Mouse (Mus musculus) 416B (cell line): ENCODE results near the gene Kctd2.

Source experiments
- DNase-seq: peaks from one replicate; pipeline ENCODE4 v3.0.0; 2011; ENCODE audit warnings: low read depth

Kctd2 gene

DNA sequence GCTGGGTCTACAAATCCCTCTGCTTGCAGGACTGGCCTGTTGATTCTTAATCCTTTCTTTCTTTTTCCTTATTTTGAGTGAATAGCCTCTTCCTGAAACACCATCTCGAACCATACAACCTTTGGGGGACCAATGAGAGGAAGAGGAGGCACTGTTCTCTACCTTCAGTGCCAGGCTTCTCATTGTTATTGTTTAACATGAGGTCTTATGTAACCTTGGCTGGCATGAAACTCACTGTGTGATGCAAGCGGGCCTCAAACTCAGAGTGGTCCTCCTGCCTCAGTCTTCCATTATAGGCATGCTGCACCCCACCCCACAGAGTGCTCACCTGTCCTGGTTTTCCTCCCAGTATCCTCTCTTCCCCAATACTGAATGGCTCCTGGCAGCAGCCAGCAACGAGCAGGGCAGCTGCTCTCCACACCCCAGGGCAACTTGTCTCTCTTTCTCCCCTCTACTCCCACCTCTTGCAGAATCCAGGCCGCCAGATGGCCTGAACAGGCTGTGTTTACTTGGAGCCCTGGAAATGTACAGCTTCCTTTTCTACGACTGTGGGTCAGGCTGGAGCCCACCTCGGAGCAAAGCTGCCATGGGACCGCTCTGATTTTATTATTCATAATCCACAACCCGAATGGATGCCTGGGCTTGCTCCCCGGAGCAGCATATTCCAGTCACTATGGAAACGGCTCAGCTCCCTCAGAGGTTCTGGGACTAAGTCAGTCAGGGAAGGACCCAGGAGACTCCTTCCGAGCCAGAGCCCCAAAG lies 19.1 kb upstream of the Kctd2 start:
- DNase-seq = no peak

GRCm38 (mm10) chr11:115403338-115404124 lies 16.4 kb upstream of the Kctd2 start, which contains the start of gene Mrpl58:
Gene Mrpl58, plus strand, starts transcription at chr11:115403752.
- DNase-seq = peak; percentile 89

- no peak for DNase-seq
These were observed 14.2 kb upstream of the Kctd2 start for GRCm38 (mm10) chr11:115405723-115406122.

DNA sequence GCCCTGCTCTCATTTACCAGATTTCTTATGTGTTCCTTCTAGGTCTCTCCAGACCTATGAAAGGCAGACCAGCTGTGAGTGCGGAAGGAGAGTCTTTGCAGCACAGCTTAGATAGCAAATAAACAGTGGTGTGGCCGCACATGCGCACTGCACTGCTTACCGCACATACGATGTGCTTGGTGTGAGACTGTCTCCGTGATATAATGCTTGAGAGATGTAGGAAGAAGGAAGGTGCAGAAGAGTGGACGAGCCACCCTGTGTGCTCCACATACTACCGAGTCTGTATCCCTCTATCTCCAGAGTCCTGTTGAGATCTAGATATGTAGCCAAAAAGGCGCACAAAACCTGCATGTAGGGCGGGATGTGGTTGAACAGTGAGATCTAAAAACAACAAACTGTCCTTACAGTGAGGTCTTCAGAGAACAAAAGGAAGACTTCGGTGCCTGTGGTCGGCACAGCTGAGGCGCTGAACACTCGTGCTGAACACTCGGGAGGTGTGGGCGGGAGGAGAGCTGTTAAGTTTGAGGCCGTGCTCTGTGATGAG lies 13.0 kb upstream of the Kctd2 start:
- no peak for DNase-seq

DNA sequence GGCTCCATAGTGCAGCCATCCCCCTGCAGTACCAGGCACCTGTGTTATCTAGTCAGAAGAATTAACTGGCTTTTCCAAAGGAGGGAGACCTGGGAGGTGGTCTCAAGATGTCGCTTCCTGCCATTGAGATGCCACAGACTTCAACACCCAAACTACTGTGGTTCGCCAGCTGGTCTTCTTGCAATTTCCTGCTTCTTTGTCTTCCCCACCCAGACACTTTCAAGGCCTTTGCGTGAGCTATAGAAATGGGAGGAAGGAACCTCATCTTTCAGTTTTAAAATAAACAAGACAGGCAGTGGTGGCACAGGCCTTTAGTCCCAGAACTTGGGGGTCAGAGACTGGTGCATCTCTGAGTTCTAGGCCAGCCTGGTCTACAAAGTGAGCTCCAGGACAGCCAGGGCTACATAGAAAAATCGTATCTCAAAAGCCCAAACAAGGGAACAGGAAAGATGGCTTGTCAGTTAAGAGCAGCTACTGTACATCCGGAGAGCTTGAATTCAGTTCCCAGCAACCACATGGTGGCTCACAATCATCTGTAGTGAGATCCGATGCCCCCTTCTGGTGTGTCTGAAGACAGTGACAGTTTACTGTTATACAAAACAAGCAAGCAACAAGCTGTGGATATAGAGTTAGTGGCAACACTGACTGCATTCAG lies 11.5 kb upstream of the Kctd2 start:
- peak; percentile 64 for DNase-seq

- no peak for DNase-seq
These were observed 10.4 kb upstream of the Kctd2 start for GRCm38 (mm10) chr11:115409556-115409955.

- DNase-seq = peak; percentile 31
These were observed 635 bp downstream of the Kctd2 start for GRCm38 (mm10) chr11:115420336-115421190.

DNA sequence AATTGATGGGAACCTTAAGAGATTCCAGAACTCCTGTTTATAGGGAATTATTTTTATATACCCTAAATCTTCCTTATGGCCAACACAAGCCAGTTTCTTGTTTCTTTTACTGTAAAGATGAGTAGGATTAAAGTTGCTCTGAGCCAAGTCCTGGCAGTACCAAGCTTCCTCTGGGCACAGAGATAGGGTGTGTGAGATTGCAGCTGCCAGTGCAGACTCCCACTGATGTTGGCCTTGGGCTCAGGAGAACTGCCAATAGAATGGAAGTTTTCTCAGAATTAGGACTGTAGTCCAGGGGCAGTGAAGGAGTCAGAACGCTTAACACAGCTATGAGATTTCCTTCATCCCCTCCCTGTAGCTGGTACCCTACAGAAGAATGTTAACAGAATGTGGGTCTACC lies 1.4 kb downstream of the Kctd2 start:
- no peak for DNase-seq

- DNase-seq = no peak
These were observed 2.0 kb downstream of the Kctd2 start for GRCm38 (mm10) chr11:115421972-115422371.

DNA sequence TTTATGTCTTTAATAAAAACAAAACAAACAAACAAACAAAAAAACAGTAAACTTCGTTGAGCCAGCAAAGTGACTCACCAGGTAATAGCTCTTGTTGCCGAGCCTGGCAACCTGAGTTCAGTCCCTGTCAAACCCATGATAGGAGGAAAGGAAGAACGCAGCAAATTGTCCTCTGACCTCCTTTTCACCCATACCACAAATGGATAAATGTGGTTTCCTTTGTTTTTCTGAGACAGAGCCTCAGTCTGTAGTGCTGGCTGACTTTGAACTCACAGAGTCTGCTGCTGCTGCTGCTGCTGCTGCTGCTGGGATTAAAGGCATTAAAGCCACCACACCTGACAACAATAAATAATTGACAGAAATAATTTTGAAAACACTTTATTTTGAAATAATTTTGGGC lies 3.2 kb downstream of the Kctd2 start:
- DNase-seq = no peak

DNA sequence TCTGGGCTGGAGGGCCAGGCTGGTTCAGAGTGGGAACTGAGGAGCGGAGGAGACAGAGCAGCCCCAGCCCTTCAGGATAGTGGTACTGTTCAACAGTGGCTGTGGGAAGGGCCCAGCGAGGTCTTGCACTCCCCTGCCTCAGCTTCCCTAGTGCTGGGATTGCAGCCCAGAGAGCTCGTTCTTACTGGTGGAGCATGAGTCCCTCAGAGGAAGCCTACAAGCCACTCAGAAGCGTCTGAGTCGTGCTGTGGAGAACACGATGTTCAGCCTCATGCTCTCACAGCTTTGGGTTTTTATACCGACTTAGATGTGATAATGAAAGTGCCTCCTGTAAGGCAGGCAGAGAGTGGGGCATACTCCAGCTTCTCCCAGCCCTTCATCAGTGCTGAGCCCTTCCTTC lies 4.7 kb downstream of the Kctd2 start:
- no peak for DNase-seq

DNA sequence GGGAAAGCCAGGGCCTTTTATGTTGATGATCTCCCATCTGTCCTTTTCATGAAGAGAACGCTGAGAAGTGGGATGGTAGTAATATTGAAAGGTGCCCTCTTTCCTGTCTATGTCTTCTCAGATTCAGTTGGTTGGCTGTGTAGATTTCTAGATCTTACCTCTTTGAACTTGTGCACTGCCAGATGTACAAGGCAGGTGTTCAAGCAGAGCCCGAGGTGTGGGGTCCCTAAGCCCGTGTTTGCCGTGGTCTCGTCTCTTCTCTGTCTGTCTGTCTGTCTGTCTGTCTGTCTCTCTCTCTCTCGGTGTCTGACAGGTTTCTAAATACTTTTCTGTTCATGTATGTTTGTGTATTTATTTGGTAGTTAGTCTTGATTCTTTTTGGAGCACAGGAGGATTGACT lies 5.7 kb downstream of the Kctd2 start:
- no peak for DNase-seq

DNA sequence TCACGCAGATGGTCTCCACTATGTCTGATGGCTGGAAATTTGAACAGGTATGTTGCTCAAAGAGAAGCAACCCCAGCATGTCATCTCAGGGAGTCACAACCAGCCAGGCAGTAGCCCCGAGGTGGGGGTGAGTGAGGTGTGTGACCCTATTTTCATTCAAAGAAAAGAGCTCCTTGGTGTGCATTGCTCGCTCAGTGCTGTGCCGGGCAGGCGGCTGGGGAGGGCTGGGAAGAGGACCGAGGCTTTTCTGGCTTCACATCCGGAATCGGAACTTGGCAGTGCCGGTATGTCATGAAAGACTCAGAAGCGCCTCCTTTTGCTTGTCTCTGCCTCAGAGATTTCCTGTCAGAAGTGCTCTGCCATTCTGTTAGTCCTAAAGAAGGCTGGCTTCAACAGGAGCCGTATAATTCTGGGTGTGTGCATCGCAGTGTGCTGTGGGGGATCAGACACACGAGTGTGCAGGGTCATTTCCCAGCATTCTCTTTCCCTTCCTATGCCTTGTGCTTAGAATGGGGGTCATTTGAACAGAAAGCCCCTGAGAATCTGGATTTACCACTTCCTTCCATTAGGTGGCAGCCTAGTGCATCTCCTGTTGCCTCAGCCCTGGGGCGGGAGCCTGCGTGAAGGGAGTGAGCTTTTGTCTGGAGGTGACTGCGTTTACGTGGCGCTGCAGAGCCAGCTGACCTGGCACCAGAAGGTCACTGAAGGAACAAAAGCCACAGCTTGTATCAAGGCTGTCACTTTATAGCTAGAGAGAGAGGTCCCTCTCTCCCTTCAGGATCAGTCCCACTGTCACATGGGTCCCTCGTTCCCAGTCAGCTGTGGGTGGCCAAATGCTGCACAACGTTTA lies 7.8 kb downstream of the Kctd2 start:
- DNase-seq = peak; percentile 66

GRCm38 (mm10) chr11:115429307-115429706 lies 9.4 kb downstream of the Kctd2 start:
- no peak for DNase-seq

- DNase-seq = no peak
These were observed 10.6 kb downstream of the Kctd2 start for GRCm38 (mm10) chr11:115430561-115430960.

DNA sequence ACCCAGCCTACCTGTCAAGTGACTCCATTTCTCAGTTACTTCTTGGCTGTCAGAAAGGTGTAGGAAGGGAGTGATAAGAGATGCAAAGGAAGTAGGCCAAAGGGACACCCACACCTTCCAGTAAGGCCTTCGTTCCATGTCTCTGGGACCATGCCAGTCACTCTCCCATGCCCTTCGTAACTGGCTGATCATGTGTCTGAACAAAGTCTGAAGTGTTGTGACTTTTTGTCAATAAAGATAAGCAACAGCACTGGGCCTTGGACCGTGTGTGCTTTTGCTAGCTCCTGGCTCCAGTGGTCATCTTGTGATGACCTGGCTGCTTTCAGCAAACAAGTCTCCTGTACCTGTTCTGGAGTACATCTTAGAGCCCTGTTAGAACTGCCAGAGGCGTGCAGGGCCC lies 12.9 kb downstream of the Kctd2 start:
- no peak for DNase-seq

DNA sequence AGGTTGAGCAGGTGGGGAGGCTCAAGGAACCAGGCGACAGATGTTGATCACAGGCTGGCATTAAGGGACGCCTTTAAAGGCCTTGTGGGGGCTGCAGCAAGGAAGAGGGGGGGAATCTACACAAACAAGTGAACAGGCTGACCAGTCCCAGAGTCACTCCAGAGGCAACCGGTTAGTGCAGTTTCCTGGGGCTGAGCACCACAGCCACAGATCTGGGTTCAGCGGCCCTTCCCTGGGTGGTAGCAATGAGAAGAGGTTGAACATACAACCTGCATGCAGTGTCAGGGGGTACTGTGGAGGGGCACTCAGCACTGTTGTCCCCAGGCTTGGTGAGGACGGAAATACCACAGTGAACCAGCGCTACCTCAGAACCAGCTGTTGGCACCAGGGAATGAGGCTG lies 13.4 kb downstream of the Kctd2 start:
- no peak for DNase-seq

DNA sequence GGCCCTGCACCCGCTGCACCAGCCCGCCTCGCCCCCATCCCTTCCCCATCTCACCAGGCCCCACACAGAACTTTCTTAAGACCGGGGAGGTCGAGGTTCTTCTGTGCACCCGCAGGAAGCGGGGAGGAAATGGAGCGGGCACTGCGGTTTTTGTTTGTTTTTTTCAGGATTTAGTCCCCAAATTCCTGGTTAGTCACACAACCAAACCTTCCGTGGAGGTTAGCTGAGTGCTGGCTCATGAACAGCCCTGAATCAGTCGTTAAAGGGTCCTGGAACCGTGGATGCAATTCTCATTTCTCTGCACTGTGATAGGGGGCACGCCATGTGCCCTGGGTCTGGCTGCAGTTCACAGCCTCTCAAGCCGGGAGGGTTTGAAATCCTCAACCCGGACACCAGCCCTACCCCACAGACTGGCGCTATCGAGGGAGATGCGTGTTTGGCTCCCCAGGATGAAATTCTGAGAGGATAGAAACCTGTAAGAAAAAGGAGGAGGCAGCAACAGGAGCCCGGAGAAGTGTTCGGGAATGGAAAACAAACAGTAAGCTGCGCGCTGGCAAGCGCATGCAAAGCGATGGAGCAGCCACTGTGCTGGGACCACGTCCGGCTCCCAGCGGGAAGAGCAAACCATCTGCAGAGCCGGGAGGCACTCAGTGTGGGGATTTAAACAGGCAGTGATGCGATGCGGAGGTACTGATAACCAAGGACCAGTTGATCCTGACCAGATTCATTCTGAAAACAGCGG lies 15.8 kb downstream of the Kctd2 start:
- no peak for DNase-seq

GRCm38 (mm10) chr11:115437571-115438122 lies 17.7 kb downstream of the Kctd2 start:
- no peak for DNase-seq

DNA sequence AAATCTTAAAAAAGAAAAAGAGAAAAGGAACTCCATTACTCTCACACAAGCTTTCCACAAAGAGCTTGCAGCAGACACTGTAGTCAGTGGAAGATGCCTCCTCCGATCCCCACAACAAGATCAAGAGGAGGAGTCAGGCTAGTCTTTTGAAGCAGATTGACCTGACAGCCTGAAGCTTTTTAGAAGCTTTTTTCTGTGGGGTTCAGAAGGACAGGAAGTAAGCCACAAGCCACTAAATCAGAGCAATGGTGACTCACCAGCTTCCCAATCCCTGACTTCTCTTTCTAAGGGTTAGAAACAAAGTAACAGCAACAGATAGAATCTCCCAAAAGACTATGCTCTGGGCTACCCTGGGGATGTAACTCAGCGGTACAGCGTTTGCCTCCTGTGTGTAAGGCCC lies 19.4 kb downstream of the Kctd2 start:
- DNase-seq = peak; percentile 75
